Mouse (Mus musculus) MEL (cell line): ENCODE data around the gene Zfp524. TPM values are rescaled to one million over a fixed set of nuclear protein-coding genes. Genes with fewer than 3 reads are reported as not detected.

ENCODE experiments used
- DNase-seq: peaks from one replicate; pipeline ENCODE4 v3.0.0; 2011; ENCODE audit warnings: low read depth, low spot score
- H3K27ac ChIP-seq: 2 replicates; pipeline ENCODE4 v1.5.1; 2012; ENCODE audit warnings: low read depth, mild to moderate bottlenecking, control low read depth, low read length, moderate library complexity; ENCODE audit not compliant: control insufficient read depth
- H3K27me3 ChIP-seq, 2 experiments: fragments of 150-350 bp in 1 of 2; sonication (generic) in 1 of 2; 2 replicates each; pipeline ENCODE4 v1.6.1; 2012; ENCODE audit warnings: low read length in 2 of 2, mild to moderate bottlenecking in 2 of 2, improper control_type of control experiment in 1 of 2, moderate library complexity in 1 of 2; ENCODE audit not compliant: insufficient read depth in 2 of 2, control insufficient read depth in 1 of 2
- H3K36me3 ChIP-seq, 2 experiments: 2 replicates each; pipeline ENCODE4 v1.6.1; 2012 to 2014; ENCODE audit warnings: low read length in 2 of 2, improper control_type of control experiment in 1 of 2, inconsistent platforms in 1 of 2, mild to moderate bottlenecking in 1 of 2; ENCODE audit not compliant: insufficient read depth in 2 of 2, control insufficient read depth in 1 of 2
- H3K4me1 ChIP-seq, 2 experiments: fragments of 150-350 bp in 1 of 2; sonication (generic) in 1 of 2; 2 replicates each; pipeline ENCODE4 v1.6.1; 2012; ENCODE audit warnings: low read length in 2 of 2, improper control_type of control experiment in 1 of 2, mild to moderate bottlenecking in 1 of 2; ENCODE audit not compliant: insufficient read depth in 2 of 2, control insufficient read depth in 1 of 2
- H3K4me3 ChIP-seq, 2 experiments: fragments of 150-350 bp in 1 of 2; sonication (generic) in 1 of 2; 2 replicates each; pipeline ENCODE4 v1.5.1; 2012; ENCODE audit warnings: low read depth in 2 of 2, low read length in 2 of 2, mild to moderate bottlenecking in 2 of 2, moderate library complexity in 2 of 2, control low read depth in 1 of 2, improper control_type of control experiment in 1 of 2; ENCODE audit not compliant: control insufficient read depth in 1 of 2, insufficient read depth in 1 of 2
- H3K79me2 ChIP-seq: 2 replicates; pipeline ENCODE4 v1.6.1; 2012; ENCODE audit warnings: mild to moderate bottlenecking, low read length, moderate library complexity; ENCODE audit not compliant: control insufficient read depth, poor library complexity, insufficient read depth
- H3K9ac ChIP-seq: 2 replicates; pipeline ENCODE4 v1.6.1; 2012; ENCODE audit warnings: low read depth, mild to moderate bottlenecking, control low read depth, low read length, moderate library complexity; ENCODE audit not compliant: control insufficient read depth, poor library complexity, severe bottlenecking
- H3K9me3 ChIP-seq: fragments of 150-350 bp; sonication (generic); replicated peaks from 2 replicates; pipeline ENCODE4 v1.6.1; 2012; ENCODE audit warnings: mild to moderate bottlenecking, low read length, improper control_type of control experiment, moderate library complexity; ENCODE audit not compliant: insufficient read depth
- BHLHE40 ChIP-seq: IDR thresholded peaks from 2 replicates; pipeline ENCODE4 v1.6.1; 2012; ENCODE audit warnings: low read depth, mild to moderate bottlenecking, inconsistent platforms, low read length, improper control_type of control experiment, borderline replicate concordance
- CTCF ChIP-seq, 3 experiments: IDR thresholded peaks in 2 of 3; conservative IDR thresholded peaks in 1 of 3; 2 replicates each; pipeline ENCODE4 v1.5.1; 2011 to 2012; ENCODE audit warnings: low read length in 3 of 3, low read depth in 2 of 3, mild to moderate bottlenecking in 2 of 3, improper control_type of control experiment in 1 of 3, inconsistent platforms in 1 of 3, mixed read lengths in 1 of 3, moderate library complexity in 1 of 3; ENCODE audit not compliant: control insufficient read depth in 1 of 3, insufficient read depth in 1 of 3, poor library complexity in 1 of 3, severe bottlenecking in 1 of 3
- E2F4 ChIP-seq: IDR thresholded peaks from 2 replicates; pipeline ENCODE4 v1.6.1; 2011; ENCODE audit warnings: low read depth, low read length, improper control_type of control experiment, borderline replicate concordance
- EP300 ChIP-seq, 2 experiments: IDR thresholded peaks; 2 replicates each; pipeline ENCODE4 v1.6.1; 2011; ENCODE audit warnings: improper control_type of control experiment in 2 of 2, low read length in 2 of 2, low read depth in 1 of 2, mild to moderate bottlenecking in 1 of 2
- GATA1 ChIP-seq: IDR thresholded peaks from 2 replicates; pipeline ENCODE4 v1.6.1; 2011; ENCODE audit warnings: low read depth, low read length, improper control_type of control experiment
- HCFC1 ChIP-seq: IDR thresholded peaks from 2 replicates; pipeline ENCODE4 v1.6.1; 2012; ENCODE audit warnings: low read depth, mild to moderate bottlenecking, inconsistent platforms, low read length, improper control_type of control experiment, moderate library complexity
- JUND ChIP-seq: IDR thresholded peaks from 2 replicates; pipeline ENCODE4 v1.6.1; 2011; ENCODE audit warnings: low read depth, mild to moderate bottlenecking, improper control_type of control experiment, low read length
- KAT2A ChIP-seq: conservative IDR thresholded peaks from 2 replicates; pipeline ENCODE4 v1.6.1; 2012; ENCODE audit warnings: low read depth, low read length, improper control_type of control experiment, inconsistent platforms
- MAFK ChIP-seq: IDR thresholded peaks from 2 replicates; pipeline ENCODE4 v1.6.1; 2011; ENCODE audit warnings: low read depth, mild to moderate bottlenecking, low read length, improper control_type of control experiment, borderline replicate concordance
- MXI1 ChIP-seq: IDR thresholded peaks from 2 replicates; pipeline ENCODE4 v1.6.1; 2011; ENCODE audit warnings: mild to moderate bottlenecking, low read depth, low read length, improper control_type of control experiment
- NRF1 ChIP-seq: IDR thresholded peaks from 2 replicates; pipeline ENCODE4 v1.6.1; 2014; ENCODE audit warnings: low read depth, mild to moderate bottlenecking, inconsistent platforms, low read length, improper control_type of control experiment, moderate library complexity; ENCODE audit not compliant: poor library complexity, insufficient read depth, severe bottlenecking
- POLR2AphosphoS2 ChIP-seq: IDR thresholded peaks from 2 replicates; pipeline ENCODE4 v1.6.1; 2011; ENCODE audit warnings: low read length, improper control_type of control experiment
- SIN3A ChIP-seq: IDR thresholded peaks from 2 replicates; pipeline ENCODE4 v1.6.1; 2012; ENCODE audit warnings: low read length, improper control_type of control experiment, inconsistent platforms
- SMC3 ChIP-seq: IDR thresholded peaks from 2 replicates; pipeline ENCODE4 v1.6.1; 2011; ENCODE audit warnings: low read depth, low read length, improper control_type of control experiment
- TAL1 ChIP-seq: IDR thresholded peaks from 2 replicates; pipeline ENCODE4 v1.6.1; 2012; ENCODE audit warnings: mild to moderate bottlenecking, inconsistent platforms, low read length, moderate library complexity, mixed read lengths
- UBTF ChIP-seq: IDR thresholded peaks from 2 replicates; pipeline ENCODE4 v1.6.1; 2012; ENCODE audit warnings: low read depth, mild to moderate bottlenecking, inconsistent platforms, low read length, improper control_type of control experiment, moderate library complexity, borderline replicate concordance; ENCODE audit not compliant: insufficient read depth
- USF1 ChIP-seq: IDR thresholded peaks from 2 replicates; pipeline ENCODE4 v1.6.1; 2014; ENCODE audit warnings: low read depth, mild to moderate bottlenecking, inconsistent platforms, low read length, improper control_type of control experiment, moderate library complexity
- USF2 ChIP-seq, 2 experiments: IDR thresholded peaks; 2 replicates each; pipeline ENCODE4 v1.6.1; 2011 to 2012; ENCODE audit warnings: improper control_type of control experiment in 2 of 2, low read length in 2 of 2, borderline replicate concordance in 1 of 2, inconsistent platforms in 1 of 2, low read depth in 1 of 2, mild to moderate bottlenecking in 1 of 2; ENCODE audit not compliant: insufficient read depth in 1 of 2
- ZKSCAN1 ChIP-seq: IDR thresholded peaks from 2 replicates; pipeline ENCODE4 v1.6.1; 2012; ENCODE audit warnings: low read depth, mild to moderate bottlenecking, inconsistent platforms, low read length, improper control_type of control experiment, moderate library complexity
- ZNF384 ChIP-seq: IDR thresholded peaks from 2 replicates; pipeline ENCODE4 v1.6.1; 2012; ENCODE audit warnings: low read depth, mild to moderate bottlenecking, inconsistent platforms, low read length, improper control_type of control experiment
- polyA plus RNA-seq, 2 experiments: library from polyadenylated mRNA; stranded (reverse) in 1 of 2; unstranded in 1 of 2; fragments of >175 nt in 1 of 2; fragments of >200 nt in 1 of 2; gene quantifications; 2 replicates each; pipeline versions ENCODE4 v1.2.1 to v1.2.4; 2012; ENCODE audit warnings: low replicate concordance in 2 of 2, low read depth in 1 of 2; ENCODE audit not compliant: insufficient read length in 2 of 2, insufficient read depth in 1 of 2, missing spikeins in 1 of 2
- total RNA-seq: library from RNA; depleted of rRNA; stranded (reverse); fragments of 300-350 nt; gene quantifications from 2 replicates; pipeline ENCODE4 v1.2.3, GENCODE M21; 2012

Zfp524 gene
- total and polyA plus RNA-seq, 3 experiments, result 9.4 to 12.7 TPM; not detected in 1

DNA sequence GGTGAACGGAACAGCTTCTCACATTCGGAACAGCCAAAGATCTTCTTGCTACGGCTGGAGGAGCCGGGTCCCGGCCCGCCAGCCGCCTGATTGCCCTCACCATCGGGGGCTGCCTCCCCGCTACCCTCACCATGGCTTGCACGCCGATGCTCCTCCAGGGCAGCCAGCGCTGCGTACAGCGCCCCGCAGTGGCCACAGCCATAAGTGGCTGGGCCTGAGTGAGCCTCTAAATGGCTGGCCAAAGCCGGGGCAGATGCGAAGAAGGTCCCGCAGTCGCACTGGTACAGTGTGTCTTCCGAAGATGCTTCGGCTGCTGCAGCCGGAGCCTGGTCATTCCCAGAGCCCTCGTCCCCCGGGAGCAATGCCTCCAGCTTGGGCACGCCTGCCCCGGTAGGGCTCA lies 6.0 kb upstream of the Zfp524 start:
- no peak for DNase-seq
- Histone ChIP-seq H3K9me3 (no peaks in the 10 kb centered on the region), H3K27me3 (no peaks in the 10 kb centered on the region), H3K9ac (no peak overlapping the region), H3K36me3 (peaks cover 0 to under 1% of the 10 kb centered on the region in 2 experiments; a peak in 3 of 4 replicates), H3K4me3 (no peak overlapping the region), H3K4me1 (no peaks in the 10 kb centered on the region; a peak in 1 of 4 replicates), H3K27ac (no peak overlapping the region), H3K79me2 (no peaks in the 10 kb centered on the region)
- TF ChIP-seq CTCF (IDR thresholded peaks at IDR 0.05 in 2 of 3, conservative IDR thresholded peaks at IDR 0.05 in 1 of 3; ENCODE audit: control insufficient read depth in 1 of 3, insufficient read depth in 1 of 3, low read depth in 2 of 3, low read length in 3 of 3, poor library complexity in 1 of 3, severe bottlenecking in 1 of 3) (peak in 1 of 3 experiments; percentile 20; a peak in 2 of 6 replicates), TAL1 (no peak)

GRCm38 (mm10) chr7:5012681-5013513 lies 1.3 kb upstream of the Zfp524 start:
- H3K4me3 ChIP-seq, result no peak overlapping the region
- TF ChIP-seq JUND, result no peak
- TF ChIP-seq GATA1, result no peak
- no peak for TF ChIP-seq USF2 (IDR thresholded peaks at IDR 0.05; ENCODE audit: borderline replicate concordance in 1 of 2, insufficient read depth in 1 of 2, low read depth in 1 of 2, low read length in 2 of 2)
- TF ChIP-seq E2F4, result no peak
- no peak for TF ChIP-seq HCFC1
- H3K27me3 ChIP-seq, result no peaks in the 10 kb centered on the region
- DNase-seq, result no peak
- H3K79me2 ChIP-seq, result peaks cover 2% of the 10 kb centered on the region
- peaks cover 0 to 9% of the 10 kb centered on the region in 2 experiments; a peak in 3 of 4 replicates for H3K36me3 ChIP-seq
- H3K27ac ChIP-seq, result no peak overlapping the region
- H3K9me3 ChIP-seq, result no peaks in the 10 kb centered on the region
- peaks cover 2 to 4% of the 10 kb centered on the region in 2 experiments; a peak in 3 of 4 replicates for H3K4me1 ChIP-seq
- H3K9ac ChIP-seq, result no peak overlapping the region

GRCm38 (mm10) chr7:5015118-5016001 lies 1.1 kb downstream of the Zfp524 start, which contains the start of gene Gm44973:
Gene Gm44973 (plus strand): TSS chr7:5015496.
- H3K9me3 ChIP-seq, result no peaks in the 10 kb centered on the region
- H3K9ac ChIP-seq, result peak within 1 kb of the TSS; percentile 97
- peaks cover 0 to 17% of the 10 kb centered on the region in 2 experiments; a peak in 2 of 4 replicates for H3K36me3 ChIP-seq
- peak within 1 kb of the TSS; percentile 97 for H3K27ac ChIP-seq
- peak within 1 kb of the TSS; percentile 88 to 92 for H3K4me3 ChIP-seq
- H3K79me2 ChIP-seq, result peaks cover 2% of the 10 kb centered on the region
- H3K4me1 ChIP-seq, result peaks cover 5 to 11% of the 10 kb centered on the region in 2 experiments; a peak in 3 of 4 replicates
- H3K27me3 ChIP-seq, result no peaks in the 10 kb centered on the region
- DNase-seq, result peak; percentile 96
- no peak for TF ChIP-seq SMC3
- no peak for TF ChIP-seq MAFK
- TF ChIP-seq UBTF, result 0 out of 2 replicates have a peak, but pooled peaks have one; percentile 35
- no peak for TF ChIP-seq ZKSCAN1
- TF ChIP-seq USF1, result no peak
- no peak; the same call in 1 of the 2 replicates for TF ChIP-seq KAT2A
- no peak for TF ChIP-seq USF2 (IDR thresholded peaks at IDR 0.05; ENCODE audit: borderline replicate concordance in 1 of 2, insufficient read depth in 1 of 2, low read depth in 1 of 2, low read length in 2 of 2)
- 0 out of 4 replicates have a peak, but pooled peaks of 1 of the 2 experiments have one; percentile 7 for TF ChIP-seq EP300 (IDR thresholded peaks at IDR 0.05; ENCODE audit: low read depth in 1 of 2, low read length in 2 of 2)
- no peak for TF ChIP-seq ZNF384
- TF ChIP-seq JUND, result no peak
- TF ChIP-seq SIN3A, result peak; percentile 57
- TF ChIP-seq POLR2AphosphoS2, result no peak
- peak; percentile 73 for TF ChIP-seq NRF1
- TF ChIP-seq MXI1, result peak; percentile 59
- peak; percentile 67 for TF ChIP-seq BHLHE40
